Mouse (Mus musculus) 3134 (cell line): ENCODE results near the gene Tcfl5.

Experiments used
- DNase-seq: peaks from one replicate; pipeline ENCODE4 v3.0.0-alpha.2; 2011; ENCODE audit warnings: low spot score; ENCODE audit not compliant: insufficient read length; ENCODE audit errors: extremely low read depth

Gene Tcfl5

DNA sequence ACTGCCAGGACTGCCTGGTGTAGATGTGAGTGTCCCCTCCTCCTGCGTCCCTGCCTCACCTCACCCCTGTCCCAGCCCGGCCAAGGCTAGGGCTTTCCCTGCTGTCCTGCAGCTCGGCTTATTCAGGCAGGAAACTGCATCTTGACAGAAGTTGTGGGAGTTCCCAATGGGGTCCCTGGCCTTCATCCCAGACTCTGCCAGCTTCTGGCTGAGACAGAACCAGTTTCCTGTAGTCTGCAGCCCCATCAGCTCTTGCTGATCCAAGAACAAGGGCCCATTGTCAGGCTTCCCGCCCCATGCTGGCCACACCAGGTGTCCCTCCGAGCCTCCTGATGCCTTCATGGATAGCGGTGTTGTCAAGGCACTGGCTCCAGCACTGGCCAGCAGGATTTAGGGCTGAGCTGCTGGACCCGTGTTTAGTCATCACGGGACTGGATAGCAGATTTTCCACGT lies 41.9 kb downstream of the Tcfl5 start:
- peak; percentile 58 for DNase-seq

DNA sequence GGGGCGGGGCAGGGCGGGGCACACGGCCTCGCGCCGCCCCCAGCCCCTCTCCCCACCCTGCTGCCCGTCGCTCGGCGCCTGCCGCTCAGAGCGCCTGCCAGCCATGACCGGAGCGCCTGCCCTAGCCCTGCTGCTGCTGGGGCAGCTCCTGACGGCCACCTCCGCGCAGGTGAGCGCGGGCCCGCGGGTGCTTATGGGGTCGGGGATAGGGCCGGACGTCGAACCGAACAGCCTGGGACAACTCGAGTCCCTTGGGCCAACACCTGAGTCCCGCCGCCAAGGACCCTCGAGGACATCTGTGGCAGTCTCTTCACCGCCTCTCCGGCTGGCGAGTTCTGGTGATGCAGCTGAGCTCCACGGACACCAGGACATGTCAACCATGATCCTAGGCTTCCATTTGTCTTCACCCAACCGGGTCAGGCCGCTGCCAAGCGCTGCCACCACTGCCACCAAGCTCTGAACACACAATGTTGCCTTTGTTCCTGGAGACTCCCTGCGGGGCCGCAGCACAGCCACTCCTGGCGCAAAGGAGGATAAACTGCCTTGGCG lies 44.3 kb downstream of the Tcfl5 start:
- DNase-seq: no peak

DNA sequence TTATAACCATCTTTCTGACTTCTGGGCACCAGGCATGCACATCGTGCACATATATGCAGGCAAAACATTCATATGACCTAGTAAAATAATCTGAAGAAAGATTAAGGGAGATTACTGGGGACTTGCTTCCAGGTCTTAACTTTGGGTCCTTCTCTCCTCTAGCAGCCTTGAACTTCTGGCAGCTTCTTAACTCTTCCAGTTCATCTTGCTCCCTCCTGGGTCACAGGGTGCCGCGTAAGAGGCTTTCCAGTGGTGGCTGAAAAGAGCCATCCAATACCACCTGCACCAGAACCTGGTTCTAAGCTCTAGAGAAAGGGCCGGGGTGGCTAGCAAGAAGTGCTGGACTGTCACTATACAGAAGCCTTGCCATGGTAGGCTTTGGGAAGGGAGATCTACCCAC lies 45.0 kb downstream of the Tcfl5 start, which contains the start of gene Col9a3:
TSS of gene Col9a3 (plus strand) at position 301 of the 400 bp plus-strand sequence.
- DNase-seq: no peak

DNA sequence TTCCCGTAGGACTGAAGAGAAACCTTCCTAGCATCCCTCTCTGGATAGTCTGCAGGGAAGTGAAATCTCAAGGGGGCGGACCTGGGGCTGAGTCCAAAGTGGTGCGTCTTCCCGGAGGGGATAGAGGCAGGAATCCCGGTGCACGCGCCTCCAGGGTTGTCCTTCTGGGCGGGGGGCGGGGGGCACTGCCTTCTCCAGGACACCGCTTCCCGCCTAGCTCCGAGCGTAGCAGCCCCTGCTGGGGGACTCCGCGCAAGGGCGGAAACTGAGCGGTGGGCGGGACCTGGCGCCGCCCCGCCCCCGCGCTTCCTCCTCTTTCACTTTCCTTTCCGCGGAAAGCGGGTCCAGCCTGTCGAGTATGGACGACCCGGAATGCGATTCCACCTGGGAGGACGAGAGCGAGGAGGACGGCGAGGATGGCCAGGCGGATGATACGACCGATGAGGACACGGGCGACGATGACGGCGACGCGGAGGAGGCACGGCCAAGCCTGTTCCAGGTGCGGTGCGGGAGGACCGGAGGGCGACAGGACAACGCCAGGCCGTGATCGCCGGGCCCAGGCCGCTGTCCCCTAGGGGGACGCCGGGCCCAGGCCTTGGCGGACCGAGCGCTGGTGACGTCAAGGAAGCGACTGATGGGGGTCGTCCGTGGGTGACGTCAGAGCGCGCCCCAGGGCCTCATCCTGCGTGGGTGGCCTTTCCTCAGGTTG lies 53.2 kb downstream of the Tcfl5 start, which contains the start of gene Ogfr:
TSS of gene Ogfr (plus strand) at position 123 of the 709 bp plus-strand sequence.
- peak; percentile 93 for DNase-seq

DNA sequence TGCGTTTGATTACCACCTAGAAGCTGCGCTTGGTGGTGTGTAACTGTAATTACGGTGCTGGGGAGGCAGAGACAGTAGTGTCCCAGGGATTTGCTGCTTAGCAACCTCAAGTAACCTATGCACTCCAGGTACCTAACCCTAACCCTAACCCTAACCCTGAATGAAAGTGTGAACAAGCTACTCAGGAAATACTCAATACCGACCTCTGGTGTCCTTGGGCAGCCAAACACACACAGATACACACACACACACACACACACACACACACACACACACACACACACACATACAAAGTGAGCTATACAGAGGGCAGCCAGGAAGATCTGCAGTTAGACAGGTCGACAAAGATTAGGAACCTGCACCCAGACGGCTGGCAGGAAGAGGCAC lies 53.8 kb downstream of the Tcfl5 start:
- DNase-seq: no peak

DNA sequence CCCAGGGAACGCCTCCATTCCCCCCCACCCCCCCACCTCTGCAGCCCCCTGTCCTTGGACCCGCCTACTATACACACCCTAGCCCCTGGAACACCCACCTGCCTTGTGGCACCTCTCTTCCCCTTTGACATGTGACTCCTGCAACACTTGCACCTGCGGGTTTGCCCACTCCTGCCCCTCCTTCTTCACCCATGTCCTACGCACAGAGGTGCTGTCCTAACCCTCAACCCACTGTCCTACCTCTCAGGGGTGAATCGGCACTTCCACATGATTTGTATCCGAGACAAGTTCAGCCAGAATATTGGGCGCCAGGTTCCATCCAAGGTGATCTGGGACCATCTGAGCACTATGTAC lies 59.4 kb downstream of the Tcfl5 start:
- no peak for DNase-seq

DNA sequence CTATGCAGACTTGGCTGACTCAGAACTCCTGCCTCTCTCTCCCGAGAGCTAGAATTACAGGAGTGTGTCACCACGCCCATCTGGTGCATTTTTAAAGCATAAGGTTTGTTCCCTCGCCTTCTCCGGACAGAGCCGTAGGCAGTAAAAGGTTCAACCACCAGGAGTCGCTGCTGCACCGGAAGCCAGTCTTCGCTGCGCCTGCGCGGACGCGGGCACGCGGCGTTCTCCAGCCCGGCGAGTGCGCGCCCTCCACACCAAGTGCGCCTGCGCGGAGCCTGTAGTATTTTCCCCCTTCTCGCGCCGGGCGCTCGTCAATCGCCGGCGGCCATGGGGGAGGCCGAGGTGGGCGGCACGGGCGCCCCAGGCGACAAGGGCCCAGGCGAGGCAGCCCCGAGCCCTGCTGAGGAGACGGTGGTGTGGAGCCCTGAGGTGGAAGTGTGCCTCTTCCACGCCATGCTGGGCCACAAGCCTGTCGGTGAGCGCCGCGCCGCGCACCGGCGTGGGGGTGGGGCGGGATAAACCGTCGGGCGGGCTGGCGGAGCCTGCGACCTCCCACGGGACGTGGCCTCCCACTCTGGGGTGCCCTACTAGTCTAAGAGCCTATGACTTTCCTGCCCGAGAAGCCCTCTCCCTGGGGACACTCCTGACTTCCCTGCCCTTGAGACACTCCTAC lies 59.9 kb downstream of the Tcfl5 start:
- DNase-seq: peak; percentile 96

DNA sequence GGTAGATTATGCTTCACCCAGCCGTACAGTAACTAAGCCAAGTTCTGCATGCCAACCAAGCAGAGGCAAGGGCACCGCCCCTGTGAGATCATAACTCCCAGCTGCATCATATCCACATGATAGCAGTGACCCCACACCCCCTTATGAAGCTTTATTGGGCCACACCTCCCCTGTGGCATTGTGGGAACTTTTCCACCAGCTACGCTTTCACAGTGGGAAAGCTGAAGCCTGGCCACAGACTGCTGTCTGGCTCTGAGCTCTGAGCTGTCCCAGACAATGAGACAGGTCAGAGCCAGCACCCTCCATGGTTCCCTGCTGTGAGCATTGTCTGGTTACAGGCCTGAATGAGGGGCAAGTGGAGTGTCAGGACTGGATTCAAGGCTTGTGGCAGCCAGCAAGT lies 61.5 kb downstream of the Tcfl5 start, which contains the start of gene Mrgbp:
TSS of gene Mrgbp (plus strand) at position 303 of the 400 bp plus-strand sequence.
- DNase-seq: peak; percentile 41

DNA sequence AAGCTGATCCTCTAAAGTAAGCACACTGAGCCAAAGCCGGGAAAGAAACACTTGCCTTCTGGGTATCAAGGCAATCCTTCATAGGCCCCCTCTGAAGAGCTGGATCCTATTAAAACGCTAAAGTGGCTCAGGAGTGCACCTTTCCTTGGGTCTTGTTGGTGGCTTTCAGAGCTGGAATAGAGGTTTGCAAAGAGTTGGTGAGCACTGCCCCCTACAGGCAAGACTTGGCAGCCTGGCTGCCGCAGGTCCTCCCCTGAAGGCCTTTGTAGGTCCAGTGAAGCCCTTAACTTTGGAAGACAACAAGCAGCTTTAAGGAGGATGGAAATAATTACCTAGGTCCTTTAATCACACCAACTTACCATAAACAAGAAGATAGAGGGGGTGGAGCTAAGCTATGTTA lies 63.8 kb downstream of the Tcfl5 start:
- DNase-seq: peak; percentile 54

DNA sequence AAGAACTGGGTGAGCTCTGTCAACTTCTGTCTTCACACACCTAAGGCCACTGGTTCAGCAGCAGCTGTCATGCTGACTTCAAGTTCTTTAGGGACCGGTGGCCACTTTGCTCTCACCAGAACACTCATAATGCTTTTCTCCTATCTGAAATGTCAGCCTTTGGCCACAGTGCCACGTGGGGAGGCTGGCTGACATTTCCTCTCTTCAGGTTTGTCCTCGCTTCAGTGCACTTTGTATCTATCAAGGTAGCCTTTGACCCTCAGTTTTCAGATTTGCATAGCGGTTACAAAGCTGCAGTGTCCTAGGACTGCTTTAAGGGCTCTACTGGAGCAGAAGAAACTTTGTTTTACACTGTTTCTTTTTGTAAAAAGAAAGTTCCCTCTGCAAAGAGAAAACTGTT lies 66.0 kb downstream of the Tcfl5 start:
- no peak for DNase-seq
